Mouse (Mus musculus): ENCODE measurements at regions not wholly inside any gene's neighbourhood (a gene's known extent, or its start where the extent isn't known, plus 50 kb on each side); places are given as distances from the start of the nearest gene placed in this dataset.

DNA sequence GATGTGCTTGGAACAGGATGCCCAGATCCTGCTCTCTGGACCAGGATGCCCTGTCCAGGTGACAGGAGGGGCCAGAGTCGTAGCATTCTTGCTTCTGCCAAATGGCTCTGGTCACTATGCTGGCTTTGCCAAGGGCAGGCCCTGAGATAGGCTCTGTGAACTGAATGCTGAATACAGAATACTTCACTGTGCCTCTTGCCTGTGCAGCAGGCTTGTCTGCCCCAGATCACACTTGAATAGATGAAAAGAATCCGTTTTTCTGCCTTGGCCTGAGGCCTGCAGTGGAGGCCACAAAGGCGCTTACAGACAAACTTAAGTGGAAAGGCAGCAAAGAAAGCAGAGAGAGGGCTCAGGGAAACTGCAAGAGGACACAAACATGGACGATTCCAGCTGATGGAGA, 99.7 kb upstream of the Arhgap32 start:
- TF ChIP-seq POLR2A (IDR thresholded peaks at IDR 0.05; ENCODE audit: borderline replicate concordance, insufficient read depth, low read length): no peak
- no peak for TF ChIP-seq CTCF (IDR thresholded peaks at IDR 0.05; ENCODE audit: borderline replicate concordance, insufficient read depth, low read depth, low read length)

Measured in cerebellum, adult 2 months (tissue).